Mouse (Mus musculus) retina, postnatal 1 day (tissue): ENCODE measurements around the gene Ctrl.
A peak's percentile ranks its signal among the peaks of the same experiment; 100 is the strongest.

ENCODE experiments used
- DNase-seq: peaks from one replicate; pipeline ENCODE4 v3.0.0-alpha.2; 2012

The Ctrl gene

DNA sequence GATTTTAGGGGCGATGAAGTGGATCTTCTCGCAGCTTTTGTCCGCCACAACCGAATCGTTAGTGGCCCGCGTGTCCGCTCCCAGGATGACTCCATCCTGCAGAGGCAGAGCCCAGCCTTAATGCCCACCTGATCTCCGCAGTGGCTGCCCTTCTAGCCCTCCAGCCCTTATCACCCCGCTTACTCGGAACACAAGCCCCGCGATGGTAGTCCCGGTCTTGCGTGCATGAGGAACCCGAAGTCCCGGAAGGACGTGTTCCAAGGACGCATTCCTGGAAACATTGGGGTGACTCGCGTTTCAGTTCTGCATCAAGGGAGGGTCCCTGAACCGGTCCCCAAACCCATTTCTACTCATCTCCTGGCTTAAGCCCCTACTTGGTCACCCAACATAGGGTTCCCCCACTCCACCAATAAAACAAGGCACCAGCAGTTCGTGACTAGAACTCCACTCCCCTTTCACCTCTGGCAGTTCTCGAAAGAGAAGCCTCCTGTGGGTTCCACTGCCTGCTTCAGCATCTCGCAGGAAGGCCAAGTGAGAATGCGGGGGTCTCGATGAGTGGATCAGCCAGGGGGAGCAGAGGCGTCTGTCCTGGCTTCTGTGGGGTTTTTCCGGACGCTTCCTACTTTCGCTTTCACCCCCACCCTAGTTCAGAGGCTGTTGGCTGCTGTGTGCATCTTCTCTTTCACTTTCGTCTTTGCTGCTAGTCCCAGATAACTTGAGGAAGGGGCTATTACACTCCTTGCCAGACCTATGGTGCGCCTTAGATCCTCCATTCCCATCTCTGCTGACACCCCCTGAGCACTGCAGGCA is 4.0 kb upstream of the Ctrl start:
- peak; percentile 34 for DNase-seq

DNA sequence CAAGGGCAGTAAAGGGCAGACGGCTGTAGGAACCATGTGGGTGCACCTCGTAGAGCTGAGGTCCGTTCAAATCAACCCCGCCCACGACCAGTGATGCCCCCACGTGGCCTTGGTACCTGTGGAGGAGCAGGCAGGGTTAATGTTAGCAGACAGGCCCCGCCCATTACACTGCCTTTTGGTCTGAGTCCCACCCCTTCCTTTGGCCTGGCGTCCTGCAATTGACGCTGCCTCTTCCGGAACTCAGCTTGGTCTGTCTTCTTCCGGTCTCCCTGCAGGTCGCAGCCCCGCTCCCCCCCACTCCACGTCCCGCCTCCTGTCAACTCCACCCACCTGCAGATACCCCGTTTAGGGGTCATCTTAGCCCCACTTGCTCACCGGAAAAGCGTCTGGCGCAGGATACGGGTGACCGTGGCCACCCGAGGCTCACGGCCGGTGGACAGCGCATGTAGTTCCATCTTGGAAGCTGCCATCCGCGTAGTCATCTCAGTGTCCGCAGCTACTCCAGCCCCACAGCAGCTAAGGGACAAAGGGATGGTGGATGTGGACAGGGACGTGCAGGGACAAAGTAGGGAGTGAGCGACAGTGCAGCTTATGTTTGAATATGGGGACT is 3.3 kb upstream of the Ctrl start:
- peak; percentile 94 for DNase-seq

DNA sequence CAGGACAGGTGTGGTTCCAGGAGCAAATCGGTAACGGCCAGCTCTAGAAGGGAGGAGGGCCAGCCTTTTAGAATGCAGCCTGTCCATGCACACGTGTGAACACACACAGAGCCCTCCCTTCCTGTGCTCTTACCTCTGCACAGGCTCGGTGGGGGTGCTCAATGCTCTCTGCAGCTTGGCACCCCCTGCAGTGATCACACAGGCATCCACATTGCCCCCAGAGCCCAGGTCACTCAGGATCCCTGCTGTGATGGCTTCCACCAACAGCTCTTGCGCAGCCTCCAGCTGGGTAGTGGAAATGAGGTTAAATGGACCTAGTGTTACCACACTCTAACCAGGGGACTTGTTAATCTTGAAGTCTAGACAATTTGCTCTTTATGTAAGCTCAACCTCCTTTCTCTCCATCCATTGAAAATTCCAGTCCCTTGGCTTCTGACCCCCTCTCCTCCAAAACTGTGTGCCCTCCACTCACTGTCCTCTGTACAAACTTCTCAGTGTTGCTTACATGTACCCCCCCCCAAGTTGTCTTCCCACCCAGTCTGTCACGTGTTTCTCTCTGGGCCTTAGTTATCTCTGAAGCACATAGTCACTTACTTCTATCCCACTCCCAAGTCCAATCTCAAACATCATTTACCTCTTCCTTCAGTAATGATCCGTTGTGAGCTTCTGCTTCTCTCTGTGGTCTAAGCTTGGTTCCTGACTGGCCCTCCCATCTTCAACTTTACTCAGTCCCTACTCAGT is 2.4 kb upstream of the Ctrl start:
- peak; percentile 18 for DNase-seq

DNA sequence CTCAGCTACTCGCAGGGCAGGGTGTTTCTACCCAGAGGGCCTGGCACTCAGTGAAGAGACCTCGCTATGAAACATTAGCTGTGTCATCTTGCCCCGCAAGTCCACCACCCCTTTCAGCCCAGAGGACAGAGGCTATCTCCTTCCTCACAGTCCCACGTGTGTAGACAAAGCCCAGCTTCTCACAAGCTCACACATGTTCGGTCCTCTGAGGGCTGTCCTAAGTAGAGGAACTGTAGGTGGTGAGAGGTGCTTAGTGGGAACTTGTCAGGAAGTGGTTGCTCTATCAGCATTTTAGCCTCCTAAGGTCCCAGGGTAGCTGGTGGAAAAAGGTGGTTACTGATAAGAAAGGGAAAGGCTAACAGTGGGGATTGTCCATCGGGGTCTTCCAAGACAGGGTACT is 1.4 kb upstream of the Ctrl start:
- no peak for DNase-seq

DNA sequence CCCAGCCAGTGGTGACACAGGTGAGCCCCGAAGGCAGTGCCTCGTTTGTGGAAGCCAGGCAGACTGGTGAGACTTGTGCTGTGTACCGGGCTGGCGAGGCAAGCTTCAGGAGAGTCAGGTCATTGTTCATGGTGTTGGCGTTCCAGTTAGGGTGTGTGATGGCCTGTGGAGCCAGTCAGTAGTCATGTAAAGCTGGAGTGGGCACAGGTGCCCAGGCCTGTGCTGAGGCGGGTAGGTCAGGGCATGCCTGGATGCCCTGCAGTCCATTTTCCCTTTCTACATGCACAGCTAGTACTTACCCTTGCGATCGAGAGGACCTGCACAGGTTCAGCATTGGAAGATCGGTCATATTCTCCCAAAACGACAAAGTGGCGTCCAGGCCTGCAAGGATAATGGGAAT is 1.1 kb downstream of the Ctrl start:
- DNase-seq: no peak

DNA sequence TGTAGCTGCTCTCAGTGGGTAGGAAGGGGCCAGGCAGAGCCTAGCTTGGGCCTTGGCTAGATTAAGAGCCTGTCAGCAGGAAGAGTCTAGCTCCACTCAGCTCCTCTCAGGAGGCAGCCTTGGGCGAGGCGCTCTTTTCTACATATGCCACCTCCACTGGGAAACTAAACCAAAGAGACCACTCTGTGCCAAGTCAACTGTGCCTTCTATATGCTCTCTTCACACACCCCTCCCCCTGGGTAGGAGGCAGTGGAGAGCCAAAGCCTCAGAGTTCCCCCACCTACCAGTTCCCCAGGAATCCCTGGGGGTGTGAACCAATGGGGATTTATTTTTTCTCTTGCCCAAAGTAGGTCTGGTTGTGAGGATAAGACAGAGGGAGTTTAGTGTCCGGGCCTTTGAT is 2.4 kb downstream of the Ctrl start:
- DNase-seq: no peak

DNA sequence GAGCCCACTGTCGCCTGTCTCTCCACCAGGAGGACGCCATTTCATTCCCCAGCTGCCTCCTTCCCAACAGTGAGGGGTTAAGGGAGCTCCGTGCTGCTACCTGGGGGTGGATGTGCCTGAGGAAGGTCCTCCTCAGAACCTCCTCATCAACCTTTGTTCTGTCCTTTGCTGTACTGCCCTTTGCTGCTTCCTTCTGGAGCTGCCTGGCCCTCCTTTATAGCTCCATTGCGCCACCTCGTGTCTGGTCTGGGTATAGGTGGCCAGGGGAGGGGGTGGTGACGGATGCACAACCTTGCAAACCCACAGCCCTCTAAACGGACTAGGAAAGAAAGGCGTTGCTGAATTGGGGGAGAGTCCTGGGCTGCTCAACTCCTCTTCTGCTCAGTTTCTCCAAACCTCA is 3.1 kb downstream of the Ctrl start:
- peak; percentile 85 for DNase-seq

DNA sequence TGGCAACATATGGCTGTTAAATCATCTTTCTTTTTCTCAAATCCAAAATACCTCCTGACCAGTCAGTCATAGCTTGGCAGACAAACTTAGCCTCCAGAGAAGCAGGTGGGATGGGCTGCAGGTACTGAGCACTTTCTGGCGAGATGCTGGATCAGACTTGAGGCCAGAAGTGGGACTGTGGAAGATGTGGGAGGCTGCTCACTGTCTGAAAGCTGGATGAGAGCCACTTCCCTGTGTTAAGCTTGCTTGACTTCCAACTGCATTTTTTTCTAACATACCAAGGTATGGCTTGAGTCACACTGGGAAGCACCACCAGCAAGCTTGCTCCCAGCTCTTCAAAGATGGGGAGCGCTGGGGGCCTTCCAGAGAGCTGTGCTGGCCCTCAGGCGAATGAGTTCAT is 8.5 kb downstream of the Ctrl start:
- no peak for DNase-seq

DNA sequence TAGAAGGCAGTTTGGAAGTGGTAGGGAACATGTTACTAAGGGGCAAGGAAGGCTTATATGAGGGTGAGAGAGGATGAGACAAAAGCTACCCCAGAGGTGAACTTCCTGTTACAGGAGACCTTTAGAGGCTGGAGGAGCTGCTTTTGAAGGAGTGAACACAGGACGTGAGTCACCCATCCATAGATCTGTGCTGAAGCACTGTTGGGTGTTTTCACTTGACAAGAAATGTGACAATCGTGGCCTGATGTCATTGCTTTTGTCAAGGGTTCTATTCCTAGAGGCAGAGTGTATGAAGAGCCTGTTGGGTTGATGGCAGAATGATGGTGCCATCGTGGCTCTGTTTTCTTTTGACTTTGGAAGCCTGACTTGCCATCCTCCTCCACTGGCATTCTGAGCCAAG is 14.3 kb downstream of the Ctrl start:
- DNase-seq: no peak

DNA sequence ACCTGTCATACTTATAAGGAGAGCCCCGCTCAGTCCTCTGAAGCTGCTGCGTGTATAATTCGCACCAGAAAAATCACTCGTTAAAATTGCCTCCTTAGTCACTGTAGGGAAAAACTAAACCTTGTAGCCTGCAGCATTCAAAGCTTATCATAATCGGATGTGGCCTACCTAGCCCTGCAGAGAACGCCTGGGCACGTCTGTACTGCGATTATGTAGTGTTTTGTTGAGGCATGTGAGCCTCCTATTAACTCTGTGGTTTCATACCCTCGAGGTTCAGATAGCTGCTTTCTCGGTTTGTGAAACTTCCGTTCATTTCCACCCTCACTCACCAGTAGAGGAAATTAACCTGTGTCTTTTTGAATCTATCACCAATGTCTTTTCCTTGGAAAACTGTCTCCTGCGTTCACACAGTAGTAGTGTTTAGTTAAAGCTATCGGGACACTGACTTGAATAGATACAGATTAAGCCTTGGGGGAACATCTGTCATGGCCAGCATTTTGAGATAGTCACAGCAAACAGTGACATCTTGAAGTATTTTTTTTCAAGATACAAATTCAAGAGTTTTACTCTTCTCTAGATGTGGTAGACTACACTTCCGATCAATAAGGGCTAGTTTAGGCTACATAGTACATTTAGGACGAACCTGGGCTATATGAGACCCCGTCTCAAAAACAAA is 32.6 kb downstream of the Ctrl start:
- no peak for DNase-seq

DNA sequence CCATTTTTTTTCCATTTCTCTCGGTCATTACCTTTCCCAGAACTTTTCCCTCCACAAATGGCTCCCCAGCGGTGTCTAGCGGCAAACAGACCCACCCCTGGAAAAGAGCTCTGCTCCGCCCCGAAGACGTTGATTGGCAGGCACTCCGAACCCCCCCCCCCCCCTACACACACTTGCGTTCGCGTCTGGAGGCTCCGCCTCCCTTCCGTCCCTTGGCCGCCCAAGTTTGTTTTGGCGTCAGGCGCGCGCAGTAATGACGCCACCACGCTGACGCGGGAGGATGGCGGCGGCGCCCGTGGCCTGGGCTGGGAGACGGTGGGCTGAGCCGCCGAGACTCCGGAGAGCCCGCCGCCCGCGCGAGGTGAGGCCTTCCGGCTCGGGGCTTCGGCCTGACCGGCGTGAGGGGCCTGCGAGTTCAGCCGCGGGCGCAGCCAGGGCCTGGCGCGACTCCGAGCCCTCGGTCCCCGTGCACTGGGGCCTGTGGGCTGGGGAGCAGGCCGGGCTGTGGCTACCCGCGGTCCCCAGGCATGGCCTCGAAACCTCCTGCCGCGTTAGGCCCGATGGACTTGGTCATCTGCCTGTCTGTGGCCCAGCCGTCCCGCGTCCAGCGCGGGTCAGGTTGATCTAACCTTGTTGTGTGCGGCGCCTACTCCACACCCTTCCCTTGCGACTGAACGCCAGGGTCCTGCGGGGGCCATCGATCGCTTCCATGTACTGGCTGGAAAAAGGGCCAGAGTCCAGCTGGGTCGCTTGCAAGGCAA is 33.3 kb downstream of the Ctrl start, which contains the start of gene Pskh1:
Gene Pskh1 (plus strand): TSS at position 262 of the 761 bp plus-strand sequence.
- peak; percentile 96 for DNase-seq

DNA sequence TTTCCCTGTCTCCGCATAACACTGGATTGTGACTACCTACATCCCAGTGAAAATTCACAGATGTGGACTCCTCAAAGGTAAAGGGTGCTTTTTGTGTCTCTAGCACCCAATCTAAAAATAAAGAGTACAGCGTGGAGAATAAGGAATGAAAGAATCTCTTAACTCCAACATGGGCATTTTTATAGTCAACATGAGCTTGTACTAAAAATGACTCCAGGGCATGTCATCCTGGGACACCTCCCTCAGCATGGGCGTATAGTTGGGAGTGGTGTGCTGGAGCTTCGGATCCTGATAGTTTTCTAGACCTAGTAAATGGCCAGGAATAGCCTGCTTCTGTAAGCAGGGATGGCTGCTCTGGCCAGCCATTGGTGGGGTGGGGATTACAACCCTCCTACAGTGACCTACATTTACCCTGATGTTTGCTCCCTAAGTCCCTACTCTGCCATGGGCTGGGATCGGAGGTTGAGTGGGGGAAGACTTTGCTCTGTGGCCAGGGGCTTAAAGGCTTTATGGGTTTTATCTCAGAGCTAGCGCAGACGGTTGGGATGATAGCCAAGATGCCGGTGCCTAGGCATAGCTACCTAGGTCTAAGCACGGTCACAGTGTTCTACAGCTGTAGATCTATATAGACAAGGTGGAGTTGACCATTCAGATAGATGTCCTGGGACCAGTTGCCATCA is 35.7 kb downstream of the Ctrl start:
- peak; percentile 91 for DNase-seq

DNA sequence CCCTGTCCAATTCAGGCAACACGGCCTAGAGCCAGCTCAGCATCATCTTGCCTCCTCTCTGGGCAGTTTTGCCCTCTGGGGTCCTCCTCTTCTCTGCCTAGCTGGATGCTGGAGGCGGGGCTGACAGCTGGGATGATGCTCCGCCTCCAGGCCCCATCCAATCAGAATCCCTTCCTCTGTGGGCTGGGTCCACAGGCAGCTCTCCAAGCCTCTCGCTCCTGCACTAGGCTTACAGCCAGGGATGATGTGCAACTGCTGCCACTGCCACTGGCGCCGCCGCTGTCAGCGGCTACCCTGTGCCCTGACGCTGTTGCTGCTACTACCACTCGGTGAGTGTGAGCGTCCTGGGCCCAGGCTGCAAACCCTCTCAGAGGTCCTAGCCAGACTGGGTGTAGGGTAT is 40.3 kb downstream of the Ctrl start, which contains the start of gene Nrn1l:
Gene Nrn1l (plus strand): TSS at position 229 of the 400 bp plus-strand sequence.
- DNase-seq: peak; percentile 94

DNA sequence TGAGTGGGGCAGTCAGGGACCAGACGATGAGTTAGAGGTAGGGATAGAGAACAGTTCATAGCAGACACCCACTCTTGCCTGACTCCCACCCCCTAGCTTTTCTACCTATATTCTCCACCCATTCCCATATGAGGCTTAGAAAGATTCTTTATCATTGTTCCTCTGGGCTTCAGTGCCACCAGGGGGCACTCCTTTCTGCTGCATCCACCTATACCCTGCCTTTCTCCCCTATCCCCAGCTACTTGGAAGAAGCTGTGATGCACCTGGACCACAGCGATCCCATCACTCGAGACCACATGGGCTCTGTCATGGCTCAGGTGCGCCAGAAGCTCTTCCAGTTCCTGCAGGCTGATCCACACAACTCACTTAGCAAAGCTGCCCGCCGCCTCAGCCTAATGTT is 41.2 kb downstream of the Ctrl start:
- DNase-seq: peak; percentile 45

DNA sequence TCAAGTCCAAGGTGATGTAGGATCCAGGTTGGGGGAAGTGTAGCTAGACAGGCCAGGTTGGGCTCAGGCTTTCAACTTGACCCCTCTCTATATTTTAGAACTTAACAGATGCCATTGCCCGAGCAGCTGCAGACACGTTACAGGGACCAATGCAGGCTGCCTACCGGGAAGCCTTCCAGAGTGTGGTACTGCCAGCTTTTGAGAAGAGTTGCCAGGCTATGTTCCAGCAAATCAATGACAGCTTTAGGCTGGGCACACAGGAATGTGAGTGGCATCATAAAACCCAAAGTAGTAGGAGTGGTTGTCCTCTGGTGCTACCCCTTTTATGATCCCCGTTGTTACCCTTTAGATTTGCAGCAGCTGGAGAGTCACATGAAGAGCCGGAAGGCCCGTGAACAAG is 42.8 kb downstream of the Ctrl start:
- no peak for DNase-seq

DNA sequence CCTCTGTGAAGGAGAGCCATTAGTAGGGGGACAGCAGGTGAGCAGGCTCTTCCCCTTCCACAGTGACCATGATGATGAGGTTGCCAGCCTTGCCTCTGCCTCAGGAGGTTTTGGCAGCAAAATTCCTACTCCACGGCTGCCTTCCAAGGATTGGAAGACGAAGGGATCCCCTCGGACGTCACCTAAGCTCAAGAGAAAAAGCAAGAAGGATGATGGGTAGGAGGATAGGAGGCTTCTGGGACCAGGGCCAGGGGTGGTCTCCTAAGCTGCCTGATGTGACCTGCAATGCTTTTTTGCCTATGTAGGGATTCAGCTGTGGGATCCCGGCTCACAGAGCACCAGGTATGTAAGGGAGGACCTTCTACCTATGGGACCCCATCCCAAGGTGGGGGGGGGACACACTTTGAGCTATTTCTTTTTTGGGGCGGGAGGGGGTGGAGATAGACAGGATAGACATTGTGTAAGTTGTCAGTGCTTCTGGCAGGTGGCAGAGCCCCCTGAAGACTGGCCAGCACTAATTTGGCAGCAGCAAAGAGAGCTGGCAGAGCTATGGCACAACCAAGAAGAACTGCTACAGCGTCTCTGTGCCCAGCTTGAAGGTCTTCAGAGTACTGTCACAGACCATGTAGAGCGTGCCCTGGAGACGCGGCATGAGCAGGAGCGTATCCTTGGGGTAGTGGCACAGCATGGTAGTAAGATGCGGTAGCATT is 43.8 kb downstream of the Ctrl start:
- no peak for DNase-seq
